Mouse (Mus musculus): ENCODE data around the gene Gm19345. TPM values are rescaled to one million over a fixed set of nuclear protein-coding genes. Genes with fewer than 3 reads are reported as not detected.

Gene Gm19345
- polyA plus RNA-seq, 1 experiment from 2014 or later: 2.3 TPM

DNA sequence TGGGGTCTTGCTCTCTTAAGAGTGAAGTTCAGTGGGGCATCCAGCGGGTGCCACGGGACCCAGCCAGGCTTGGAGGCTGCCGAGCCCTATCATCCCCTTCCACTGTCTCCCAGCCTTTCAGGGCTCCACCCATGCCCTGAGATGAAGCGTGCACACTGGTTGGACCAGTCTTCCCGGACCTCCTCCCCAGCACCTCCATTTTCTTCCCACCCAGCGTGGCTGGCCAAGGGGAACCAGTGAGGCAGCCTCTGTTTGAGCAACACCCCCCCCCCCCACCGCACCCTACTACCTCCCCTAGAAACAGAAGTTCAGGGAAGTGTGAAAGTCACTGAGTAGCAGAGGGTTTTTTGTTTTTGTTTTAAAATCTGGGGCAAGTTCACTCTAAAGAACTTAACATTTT lies 36.0 kb downstream of the Gm19345 start, which contains the start of gene Ceacam19:
TSS of gene Ceacam19 (minus strand) at position 117 of the 400 bp plus-strand sequence.
- H3K4me3 ChIP-seq: no peak within 1 kb of the TSS
- 81% methylated on average over 7 of the region's 7 CpGs for WGBS
- no peak for ATAC-seq

DNA sequence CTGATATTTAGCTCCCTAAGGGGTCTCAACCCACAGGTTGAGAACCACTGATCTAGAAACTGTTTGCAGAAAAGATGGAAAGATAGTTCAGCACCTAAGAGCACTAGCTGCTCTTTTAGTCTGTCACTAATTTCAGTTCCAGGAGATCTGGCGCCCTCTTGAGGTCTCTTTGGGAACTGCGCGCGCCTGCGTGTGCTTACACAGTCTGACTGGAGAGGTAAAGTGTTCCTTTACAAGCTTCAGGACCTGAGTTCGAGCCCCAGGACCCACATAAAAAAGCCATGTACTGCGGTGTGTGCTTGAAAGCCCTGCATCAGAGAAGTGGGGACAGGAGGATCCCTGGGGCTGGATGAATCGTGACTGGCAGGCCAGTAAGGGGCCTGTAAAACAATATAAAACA lies 38.1 kb downstream of the Gm19345 start:
- Histone ChIP-seq H3K9ac (no peak overlapping the region), H3K27ac (no peak overlapping the region), H3K36me3 (ENCODE audit: poor library complexity, severe bottlenecking) (no peaks in the 10 kb centered on the region), H3K27me3 (no peaks in the 10 kb centered on the region), H3K4me2 (no peak overlapping the region), H3K4me1 (no peaks in the 10 kb centered on the region), H3K9me3 (replicated peaks) (peaks cover 2% of the 10 kb centered on the region; the same call in 1 of the 2 replicates), H3K4me3 (no peak overlapping the region)
- 50% methylated on average over 8 of the region's 8 CpGs for WGBS
- no peak for ATAC-seq

More for the DNA sequence above, 36.0 kb downstream of the Gm19345 start, which contains the start of gene Ceacam19:
- H3K9ac ChIP-seq: no peak within 1 kb of the TSS
- H3K27me3 ChIP-seq: no peaks in the 10 kb centered on the region
- no peak within 1 kb of the TSS for H3K4me2 ChIP-seq
- no peaks in the 10 kb centered on the region for H3K36me3 ChIP-seq (ENCODE audit: poor library complexity, severe bottlenecking)
- no peaks in the 10 kb centered on the region for H3K4me1 ChIP-seq
- H3K27ac ChIP-seq: no peak within 1 kb of the TSS
- peaks cover 3% of the 10 kb centered on the region; the same call in 1 of the 2 replicates for H3K9me3 ChIP-seq (replicated peaks)

Other genes starting within 250 kb of the Gm19345 start
- gene Clasrp, start 247.5 kb upstream of the Gm19345 start, polyA plus RNA-seq (2015; fragmentation: Nextera tagmentation; extraction: Ambion mirVana): 54.0 and 55.7 TPM in 2 replicates
- gene Relb, start 222.6 kb upstream of the Gm19345 start, polyA plus RNA-seq (2015; fragmentation: Nextera tagmentation; extraction: Ambion mirVana): 1.5 and 2.6 TPM in 2 replicates
- 64.2 and 71.3 TPM in 2 replicates for gene Clptm1, start 187.0 kb upstream of the Gm19345 start, polyA plus RNA-seq (2015; fragmentation: Nextera tagmentation; extraction: Ambion mirVana)
- gene Apoc2, start 174.1 kb upstream of the Gm19345 start, polyA plus RNA-seq (2015; fragmentation: Nextera tagmentation; extraction: Ambion mirVana): 0.50 TPM in 1 of 2 replicates, not detected in the other
- gene Gm44805, start 170.6 kb upstream of the Gm19345 start, polyA plus RNA-seq (2015; fragmentation: Nextera tagmentation; extraction: Ambion mirVana): 0.88 TPM in 1 of 2 replicates, not detected in the other
- gene Apoc4, start 170.5 kb upstream of the Gm19345 start, polyA plus RNA-seq (2015; fragmentation: Nextera tagmentation; extraction: Ambion mirVana): 0.08 TPM in 1 of 2 replicates, not detected in the other
- 1.2 and 1.8 TPM in 2 replicates for gene Apoc1, start 159.3 kb upstream of the Gm19345 start, polyA plus RNA-seq (2015; fragmentation: Nextera tagmentation; extraction: Ambion mirVana)
- 118 and 125 TPM in 2 replicates for gene Apoe, start 152.8 kb upstream of the Gm19345 start, polyA plus RNA-seq (2015; fragmentation: Nextera tagmentation; extraction: Ambion mirVana)
- 112 and 118 TPM in 2 replicates for gene Tomm40, start 136.6 kb upstream of the Gm19345 start, polyA plus RNA-seq (2015; fragmentation: Nextera tagmentation; extraction: Ambion mirVana)
- 34.6 and 38.0 TPM in 2 replicates for gene Nectin2, start 101.5 kb upstream of the Gm19345 start, polyA plus RNA-seq (2015; fragmentation: Nextera tagmentation; extraction: Ambion mirVana)
- gene Bcam, start 81.0 kb upstream of the Gm19345 start, polyA plus RNA-seq (2015; fragmentation: Nextera tagmentation; extraction: Ambion mirVana): 4.4 and 5.7 TPM in 2 replicates
- gene Cblc, start 55.2 kb upstream of the Gm19345 start, polyA plus RNA-seq (2015; fragmentation: Nextera tagmentation; extraction: Ambion mirVana): not detected in 2 replicates
- gene Bcl3, start 29.2 kb upstream of the Gm19345 start, polyA plus RNA-seq (2015; fragmentation: Nextera tagmentation; extraction: Ambion mirVana): 0.23 and 0.49 TPM in 2 replicates
- not detected in 2 replicates for gene Ceacam16, start 9.3 kb downstream of the Gm19345 start, polyA plus RNA-seq (2015; fragmentation: Nextera tagmentation; extraction: Ambion mirVana)
- not detected in 2 replicates for gene Ceacam19, start 36.0 kb downstream of the Gm19345 start, polyA plus RNA-seq (2015; fragmentation: Nextera tagmentation; extraction: Ambion mirVana)
- gene Pvr, start 69.2 kb downstream of the Gm19345 start, polyA plus RNA-seq (2015; fragmentation: Nextera tagmentation; extraction: Ambion mirVana): 4.9 and 5.1 TPM in 2 replicates
- gene Igsf23, start 98.8 kb downstream of the Gm19345 start, polyA plus RNA-seq (2015; fragmentation: Nextera tagmentation; extraction: Ambion mirVana): not detected in 2 replicates
- not detected in 2 replicates for gene Ceacam20, start 113.4 kb downstream of the Gm19345 start, polyA plus RNA-seq (2015; fragmentation: Nextera tagmentation; extraction: Ambion mirVana)
- not detected in 2 replicates for gene Nlrp9b, start 139.5 kb downstream of the Gm19345 start, polyA plus RNA-seq (2015; fragmentation: Nextera tagmentation; extraction: Ambion mirVana)
- gene Vmn1r91, start 247.7 kb downstream of the Gm19345 start, polyA plus RNA-seq (2015; fragmentation: Nextera tagmentation; extraction: Ambion mirVana): not detected in 2 replicates